Mouse (Mus musculus) ovary, adult 18-20 months (tissue): Measurements from ENCODE around the gene Riox1.

Source experiments
- DNase-seq: peaks from one replicate; pipeline ENCODE4 v3.0.0; 2022; ENCODE audit warnings: low spot score, mixed read lengths

Gene Riox1

DNA sequence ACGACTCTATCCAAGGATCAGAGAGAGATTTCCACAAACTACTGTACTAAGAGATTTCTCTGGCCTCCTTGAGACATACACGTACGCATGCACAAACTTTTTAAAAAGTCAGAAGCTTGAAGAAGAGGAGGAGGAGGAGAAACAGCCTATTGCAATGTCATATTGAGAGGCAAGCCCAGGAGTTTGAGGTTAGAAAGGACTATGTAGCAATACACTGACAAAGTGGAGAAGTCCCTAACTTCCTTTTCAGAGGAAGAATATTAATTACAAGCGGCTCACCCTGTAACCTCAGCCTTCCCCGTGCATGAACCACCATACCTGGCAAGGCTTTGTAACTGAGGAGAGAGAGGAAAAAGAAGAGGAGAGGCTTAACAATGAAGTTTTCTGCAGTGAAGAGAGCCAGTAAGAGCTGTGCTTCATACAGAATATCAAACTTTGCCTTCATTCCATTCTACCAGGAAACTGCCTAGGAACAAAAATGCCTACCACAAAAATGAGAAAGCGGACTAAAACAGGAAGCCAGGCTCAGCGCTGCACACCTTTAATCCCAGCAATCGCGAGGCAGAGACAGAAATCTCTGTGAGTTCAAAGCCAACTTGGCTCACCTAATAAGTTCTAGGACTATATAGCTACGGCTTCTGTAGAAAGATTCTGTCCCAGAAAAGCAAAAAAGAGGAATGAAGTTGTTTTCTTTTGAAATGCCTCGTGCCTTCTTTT, 474 bp upstream of the Riox1 start:
- no peak for DNase-seq

- peak; percentile 17 for DNase-seq
Observed at GRCm38 (mm10) chr12:83950840-83951701, 663 bp downstream of the Riox1 start.

- no peak for DNase-seq
Observed at GRCm38 (mm10) chr12:83951711-83952575, 1.5 kb downstream of the Riox1 start.

DNA sequence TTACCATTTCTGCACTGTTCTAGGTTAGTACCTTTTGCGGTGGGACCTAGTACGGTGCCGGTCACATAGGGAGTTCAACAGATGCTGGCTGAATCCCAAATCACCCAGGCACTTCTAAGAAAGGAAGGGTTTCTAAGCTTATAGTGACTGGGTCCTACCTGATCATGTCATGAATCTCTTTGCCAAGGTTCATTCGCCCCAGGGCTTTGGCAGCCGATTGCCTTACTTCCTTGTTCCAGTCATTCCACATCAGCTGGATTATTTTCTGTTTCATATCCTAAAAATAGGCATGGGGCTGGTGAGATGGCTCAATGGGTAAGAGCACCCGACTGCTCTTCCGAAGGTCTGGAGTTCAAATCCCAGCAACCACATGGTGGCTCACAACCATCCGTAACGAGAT, 7.9 kb downstream of the Riox1 start:
- DNase-seq: no peak

DNA sequence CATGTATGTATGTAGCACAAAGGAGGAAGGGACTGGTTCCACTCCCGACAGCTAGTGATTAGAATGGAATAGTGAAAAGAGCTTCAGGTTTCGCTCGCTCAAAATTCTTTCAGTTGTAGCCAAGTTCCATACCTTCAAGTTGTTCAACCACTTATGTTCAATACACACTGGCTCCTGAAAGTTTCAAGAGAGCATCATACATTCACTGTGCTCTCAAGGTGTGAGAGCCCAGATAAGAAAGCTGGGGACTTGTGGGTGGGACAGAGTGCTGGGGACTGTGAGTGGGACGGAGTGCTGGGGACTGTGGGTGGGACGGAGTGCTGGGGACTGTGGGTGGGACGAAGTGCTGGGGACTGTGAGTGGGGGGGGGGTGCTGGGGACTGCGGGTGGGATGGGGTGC, 14.8 kb downstream of the Riox1 start:
- DNase-seq: no peak

GRCm38 (mm10) chr12:83972117-83972516, 21.7 kb downstream of the Riox1 start:
- no peak for DNase-seq

DNA sequence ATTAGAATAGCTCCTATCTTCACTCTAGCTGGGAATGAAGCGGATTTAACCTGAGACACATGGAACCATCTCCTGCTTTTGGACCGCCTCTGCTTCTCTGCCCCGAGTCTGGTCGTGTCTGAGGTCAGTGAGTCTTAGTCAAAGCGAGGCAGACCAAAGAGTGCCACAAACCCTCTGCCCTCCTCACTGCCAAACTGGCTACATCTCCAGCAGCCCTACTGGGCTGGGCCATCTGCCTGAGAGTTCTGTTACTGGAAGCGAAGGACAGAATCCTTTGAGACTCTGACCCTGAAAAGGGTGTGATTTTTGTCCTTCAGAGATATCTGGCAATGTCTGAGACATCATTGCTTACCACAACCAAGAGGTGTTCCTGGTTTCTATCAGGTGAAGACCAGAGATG, 28.5 kb downstream of the Riox1 start:
- DNase-seq: no peak

- no peak for DNase-seq
Observed at GRCm38 (mm10) chr12:83981615-83982014, 31.2 kb downstream of the Riox1 start.

GRCm38 (mm10) chr12:83984752-83985151, 34.3 kb downstream of the Riox1 start, which contains the start of gene Heatr4:
Heatr4 (minus strand) TSS chr12:83984852.
- DNase-seq: no peak

- no peak for DNase-seq
Observed at GRCm38 (mm10) chr12:83987242-83987582, 36.8 kb downstream of the Riox1 start.

DNA sequence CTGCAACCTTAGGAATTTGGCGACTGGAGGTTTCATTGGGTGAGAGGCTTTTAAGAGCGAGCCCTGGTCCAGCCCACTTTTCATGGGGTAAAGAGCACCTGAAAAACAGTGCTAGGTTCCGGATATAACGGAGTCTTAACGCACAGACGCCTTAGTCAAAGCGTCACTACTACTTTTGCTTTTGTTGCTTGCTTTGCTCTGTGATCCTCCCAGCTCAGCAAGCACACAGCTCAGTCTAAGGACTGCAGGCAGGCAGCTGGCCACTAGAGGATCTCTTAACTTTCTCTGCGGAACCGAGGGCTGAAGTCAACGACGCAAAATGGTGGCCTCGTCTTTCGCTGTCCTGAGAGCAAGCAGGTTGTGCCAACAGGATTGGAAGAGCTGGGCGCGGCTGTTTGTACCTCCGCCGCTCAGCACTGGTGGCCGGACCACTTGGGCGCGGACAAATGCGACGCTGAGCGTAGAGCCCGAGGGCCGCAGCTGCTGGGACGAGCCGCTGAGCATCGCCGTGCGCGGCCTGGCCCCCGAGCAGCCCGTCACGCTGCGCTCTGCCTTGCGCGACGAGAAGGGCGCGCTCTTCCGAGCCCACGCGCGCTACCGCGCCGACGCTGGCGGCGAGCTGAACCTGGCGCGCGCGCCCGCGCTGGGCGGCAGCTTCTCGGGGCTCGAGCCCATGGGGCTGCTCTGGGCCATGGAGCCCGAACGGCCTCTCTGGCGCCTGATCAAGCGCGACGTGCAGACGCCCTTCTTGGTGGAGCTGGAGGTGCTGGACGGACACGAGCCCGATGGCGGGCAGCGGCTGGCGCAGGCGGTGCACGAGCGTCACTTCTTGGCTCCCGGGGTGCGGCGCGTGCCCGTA, 37.4 kb downstream of the Riox1 start, which contains the start of gene Acot2:
Gene Acot2 (plus strand): TSS at position 279 of the 859 bp plus-strand sequence.
- peak; percentile 64 for DNase-seq

DNA sequence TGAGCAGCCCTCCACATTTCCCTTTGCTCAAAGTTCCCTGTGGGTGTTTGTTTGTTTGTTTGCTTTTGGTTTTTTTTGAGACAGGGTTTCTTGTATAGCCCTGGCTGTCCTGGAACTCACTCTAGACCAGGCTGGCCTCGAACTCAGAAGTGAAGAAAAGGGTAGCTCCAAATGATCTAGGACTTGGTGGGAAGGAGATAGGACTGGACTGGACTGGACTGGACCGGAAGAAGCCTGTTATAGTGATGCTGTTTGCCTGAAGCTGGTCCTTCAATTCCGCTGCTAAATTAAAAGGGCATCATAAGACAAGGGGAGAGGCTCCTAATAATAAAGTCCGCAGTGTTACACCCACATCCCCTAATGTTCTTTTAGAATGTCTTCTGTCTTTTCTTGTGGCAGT, 38.1 kb downstream of the Riox1 start:
- no peak for DNase-seq

DNA sequence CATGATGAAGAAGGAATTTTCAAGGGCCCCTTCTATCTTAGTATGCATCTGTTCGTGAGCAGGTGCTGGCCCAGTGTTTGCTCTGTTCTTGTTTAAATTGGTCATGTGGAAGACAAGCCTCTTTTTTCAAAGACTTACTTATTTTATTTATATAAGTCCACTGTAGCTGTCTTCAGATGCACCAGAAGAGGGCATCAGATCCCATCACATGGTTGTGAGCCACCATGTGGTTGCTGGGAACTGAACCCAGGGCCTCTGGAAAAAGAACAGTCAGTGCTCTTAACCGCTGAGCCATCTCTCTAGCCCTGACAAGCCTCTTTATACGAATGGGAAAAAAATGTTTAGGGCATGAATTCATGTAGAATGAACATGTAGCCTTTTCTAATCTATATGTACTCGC, 39.0 kb downstream of the Riox1 start:
- DNase-seq: no peak

GRCm38 (mm10) chr12:83997221-83997620, 46.8 kb downstream of the Riox1 start:
- DNase-seq: no peak

GRCm38 (mm10) chr12:83998341-83999107, 48.1 kb downstream of the Riox1 start:
- DNase-seq: peak; percentile 27

DNA sequence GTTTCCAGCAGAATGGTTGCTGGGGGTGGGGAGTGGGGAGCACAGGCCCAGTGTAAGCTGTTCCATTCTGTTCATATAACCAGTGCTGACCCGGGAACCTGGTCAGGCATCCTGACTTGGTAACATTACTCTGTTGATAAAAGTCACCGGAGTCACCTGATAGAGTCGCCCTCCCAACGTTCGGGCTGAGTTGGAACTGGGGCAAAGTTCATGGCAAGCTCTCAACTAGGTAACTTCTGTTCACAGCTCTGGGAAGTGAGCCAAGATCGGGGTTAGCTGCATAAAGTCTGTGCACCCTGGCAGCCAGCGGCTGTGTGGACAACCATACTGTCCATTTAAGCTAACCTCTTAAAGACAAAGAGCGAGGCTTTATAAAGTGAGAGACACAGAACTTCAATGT, 48.8 kb downstream of the Riox1 start:
- peak; percentile 15 for DNase-seq

DNA sequence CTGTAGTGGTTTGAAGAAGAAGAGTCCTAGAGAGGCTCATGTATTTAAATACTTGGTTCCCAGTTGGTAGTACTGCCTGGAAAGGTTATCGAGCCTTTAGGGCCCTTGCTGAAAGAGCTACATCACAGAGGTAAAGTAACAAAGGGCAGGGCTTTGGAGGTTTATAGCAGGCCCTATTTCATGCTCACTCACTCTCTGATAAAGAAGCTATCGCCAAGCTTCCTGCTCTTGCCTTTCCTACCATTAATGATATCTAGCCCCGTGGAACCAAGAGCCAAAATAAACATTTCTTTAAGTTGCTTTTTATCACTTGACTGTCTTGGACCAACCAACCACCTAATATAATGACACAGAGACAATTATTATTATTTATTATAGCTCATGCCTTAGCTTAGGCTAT, 50.0 kb downstream of the Riox1 start:
- no peak for DNase-seq
